Mouse (Mus musculus) MEL (cell line): ENCODE data around the gene Prok1.

Experiments
- CTCF ChIP-seq, 3 experiments: IDR thresholded peaks in 2 of 3; conservative IDR thresholded peaks in 1 of 3; 2 replicates each; pipeline ENCODE4 v1.5.1; 2011 to 2012; ENCODE audit warnings: low read length in 3 of 3, low read depth in 2 of 3, mild to moderate bottlenecking in 2 of 3, improper control_type of control experiment in 1 of 3, inconsistent platforms in 1 of 3, mixed read lengths in 1 of 3, moderate library complexity in 1 of 3; ENCODE audit not compliant: control insufficient read depth in 1 of 3, insufficient read depth in 1 of 3, poor library complexity in 1 of 3, severe bottlenecking in 1 of 3
- E2F4 ChIP-seq: IDR thresholded peaks from 2 replicates; pipeline ENCODE4 v1.6.1; 2011; ENCODE audit warnings: low read depth, low read length, improper control_type of control experiment, borderline replicate concordance
- ELF1 ChIP-seq: IDR thresholded peaks from 2 replicates; pipeline ENCODE4 v1.6.1; 2014; ENCODE audit warnings: low read depth, mild to moderate bottlenecking, inconsistent platforms, low read length, improper control_type of control experiment, moderate library complexity
- EP300 ChIP-seq, 2 experiments: IDR thresholded peaks; 2 replicates each; pipeline ENCODE4 v1.6.1; 2011; ENCODE audit warnings: improper control_type of control experiment in 2 of 2, low read length in 2 of 2, low read depth in 1 of 2, mild to moderate bottlenecking in 1 of 2
- JUND ChIP-seq: IDR thresholded peaks from 2 replicates; pipeline ENCODE4 v1.6.1; 2011; ENCODE audit warnings: low read depth, mild to moderate bottlenecking, improper control_type of control experiment, low read length
- MAFK ChIP-seq: IDR thresholded peaks from 2 replicates; pipeline ENCODE4 v1.6.1; 2011; ENCODE audit warnings: low read depth, mild to moderate bottlenecking, low read length, improper control_type of control experiment, borderline replicate concordance
- MAX ChIP-seq: IDR thresholded peaks from 2 replicates; pipeline ENCODE4 v1.6.1; 2011; ENCODE audit warnings: low read length, improper control_type of control experiment
- POLR2A ChIP-seq, 2 experiments: IDR thresholded peaks; 2 replicates each; pipeline ENCODE4 v1.6.1; 2011 to 2012; ENCODE audit warnings: low read length in 2 of 2, mild to moderate bottlenecking in 2 of 2, control low read depth in 1 of 2, improper control_type of control experiment in 1 of 2, low read depth in 1 of 2, moderate library complexity in 1 of 2; ENCODE audit not compliant: control insufficient read depth in 1 of 2, insufficient read depth in 1 of 2, poor library complexity in 1 of 2
- POLR2AphosphoS2 ChIP-seq: IDR thresholded peaks from 2 replicates; pipeline ENCODE4 v1.6.1; 2011; ENCODE audit warnings: low read length, improper control_type of control experiment
- RAD21 ChIP-seq: IDR thresholded peaks from 2 replicates; pipeline ENCODE4 v1.6.1; 2011; ENCODE audit warnings: mild to moderate bottlenecking, low read depth, low read length, improper control_type of control experiment
- USF1 ChIP-seq: IDR thresholded peaks from 2 replicates; pipeline ENCODE4 v1.6.1; 2014; ENCODE audit warnings: low read depth, mild to moderate bottlenecking, inconsistent platforms, low read length, improper control_type of control experiment, moderate library complexity
- ZC3H11A ChIP-seq: IDR thresholded peaks from 2 replicates; pipeline ENCODE4 v1.6.1; 2012; ENCODE audit warnings: low read depth, mild to moderate bottlenecking, inconsistent platforms, low read length, improper control_type of control experiment
- ZMIZ1 ChIP-seq: IDR thresholded peaks from 2 replicates; pipeline ENCODE4 v1.6.1; 2012; ENCODE audit warnings: low read depth, mild to moderate bottlenecking, inconsistent platforms, low read length, improper control_type of control experiment, moderate library complexity
- ZNF384 ChIP-seq: IDR thresholded peaks from 2 replicates; pipeline ENCODE4 v1.6.1; 2012; ENCODE audit warnings: low read depth, mild to moderate bottlenecking, inconsistent platforms, low read length, improper control_type of control experiment

GRCm38 (mm10) chr3:107183178-107183577 lies 56.3 kb downstream of the Prok1 start:
- no peak for TF ChIP-seq MAX
- no peak for TF ChIP-seq ZMIZ1
- no peak for TF ChIP-seq CTCF (IDR thresholded peaks at IDR 0.05 in 2 of 3, conservative IDR thresholded peaks at IDR 0.05 in 1 of 3; ENCODE audit: control insufficient read depth in 1 of 3, insufficient read depth in 1 of 3, low read depth in 2 of 3, low read length in 3 of 3, poor library complexity in 1 of 3, severe bottlenecking in 1 of 3)
- no peak for TF ChIP-seq POLR2AphosphoS2
- no peak for TF ChIP-seq USF1
- TF ChIP-seq ZNF384: no peak
- TF ChIP-seq JUND: no peak
- TF ChIP-seq EP300 (IDR thresholded peaks at IDR 0.05; ENCODE audit: low read depth in 1 of 2, low read length in 2 of 2): no peak
- TF ChIP-seq MAFK: no peak
- no peak for TF ChIP-seq RAD21
- TF ChIP-seq POLR2A (IDR thresholded peaks at IDR 0.05; ENCODE audit: control insufficient read depth in 1 of 2, insufficient read depth in 1 of 2, low read depth in 1 of 2, low read length in 2 of 2, poor library complexity in 1 of 2): no peak
- no peak for TF ChIP-seq ELF1
- TF ChIP-seq ZC3H11A: no peak
- no peak for TF ChIP-seq E2F4
